Mouse (Mus musculus): ENCODE data around the gene Mad2l2. TPM values are rescaled to one million over a fixed set of nuclear protein-coding genes. Genes with fewer than 3 reads are reported as not detected.

Mad2l2 gene
- polyA plus RNA-seq (2012; rRNA removed) = 21.0 and 24.7 TPM in 2 replicates

DNA sequence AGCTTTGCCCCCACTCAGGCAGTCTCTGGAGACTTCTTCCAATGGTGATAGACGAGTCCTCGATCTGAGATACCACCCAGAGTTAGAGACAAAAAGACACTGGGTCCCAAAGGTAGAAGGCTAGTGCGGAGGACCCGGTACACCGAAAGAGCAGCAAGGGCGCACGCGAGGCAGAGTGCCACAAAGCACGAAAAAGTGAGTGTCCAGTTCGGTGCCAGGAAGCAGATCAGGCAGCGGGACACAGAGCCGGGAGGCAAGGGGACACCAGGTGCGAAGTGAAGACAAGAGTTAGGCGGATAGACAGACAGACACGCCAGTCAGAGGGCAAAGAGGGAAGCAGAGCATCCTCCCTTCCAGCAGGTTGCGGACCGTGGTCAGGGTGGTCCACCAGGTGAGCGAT, at the start of gene Mad2l2:
TSS of gene Mad2l2 (plus strand) at position 252 of the 400 bp plus-strand sequence.
- peaks cover 3% of the 10 kb centered on the region; the same call in 1 of the 2 replicates for H3K27me3 ChIP-seq (ENCODE audit: control insufficient read depth, insufficient read depth, low read length)
- H3K27ac ChIP-seq (ENCODE audit: insufficient read depth, low read length) = no peak within 1 kb of the TSS
- WGBS = 6% methylated on average over 18 of the region's 18 CpGs
- no peak for DNase-seq (ENCODE audit: low read depth in 1 of 2, low spot score in 2 of 2)
- H3K4me1 ChIP-seq (ENCODE audit: control insufficient read depth, insufficient read depth, insufficient read length) = no peaks in the 10 kb centered on the region; the same call in 1 of the 2 replicates
- no peak for TF ChIP-seq CTCF (IDR thresholded peaks at IDR 0.05; ENCODE audit: extremely low read depth, insufficient read depth, insufficient read length, insufficient replicate concordance)
- TF ChIP-seq POLR2A (IDR thresholded peaks at IDR 0.05; ENCODE audit: low read depth, low read length) = no peak
- H3K4me3 ChIP-seq (ENCODE audit: extremely low read depth, insufficient read depth, insufficient read length) = no peak within 1 kb of the TSS
- no peaks in the 10 kb centered on the region for H3K36me3 ChIP-seq (ENCODE audit: control insufficient read depth, insufficient read depth, low read length)

DNA sequence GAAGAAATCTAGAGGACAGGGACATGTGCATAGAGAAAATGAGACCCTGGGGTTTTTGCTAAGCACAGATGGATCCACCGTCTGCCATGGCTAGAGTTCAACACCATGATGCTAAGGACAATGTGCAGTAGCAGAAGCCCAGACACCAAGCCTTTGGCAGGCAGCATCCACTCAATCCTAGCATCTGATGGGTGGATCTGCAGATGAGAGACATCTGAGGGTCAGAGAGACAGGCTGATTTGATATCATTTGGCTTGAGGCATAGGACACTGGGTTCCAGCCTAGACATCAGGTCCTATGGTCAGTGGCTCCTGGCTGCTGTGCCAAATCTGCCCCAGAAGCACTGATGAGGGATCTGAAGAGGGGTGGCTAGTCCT, 49.6 kb upstream of the Mad2l2 start:
- no peak for DNase-seq (ENCODE audit: low read depth in 1 of 2, low spot score in 2 of 2)
- Histone ChIP-seq H3K4me3 (ENCODE audit: extremely low read depth, insufficient read depth, insufficient read length) (no peak overlapping the region), H3K4me1 (ENCODE audit: control insufficient read depth, insufficient read depth, insufficient read length) (peaks cover 11% of the 10 kb centered on the region; the same call in 1 of the 2 replicates), H3K36me3 (ENCODE audit: control insufficient read depth, insufficient read depth, low read length) (peaks cover 6% of the 10 kb centered on the region), H3K27me3 (ENCODE audit: control insufficient read depth, insufficient read depth, low read length) (no peaks in the 10 kb centered on the region), H3K27ac (ENCODE audit: insufficient read depth, low read length) (no peak overlapping the region)
- TF ChIP-seq POLR2A (IDR thresholded peaks at IDR 0.05; ENCODE audit: low read depth, low read length) = no peak
- TF ChIP-seq CTCF (IDR thresholded peaks at IDR 0.05; ENCODE audit: extremely low read depth, insufficient read depth, insufficient read length, insufficient replicate concordance) = no peak
- WGBS = 93% methylated on average over 1 of the region's 1 CpGs

DNA sequence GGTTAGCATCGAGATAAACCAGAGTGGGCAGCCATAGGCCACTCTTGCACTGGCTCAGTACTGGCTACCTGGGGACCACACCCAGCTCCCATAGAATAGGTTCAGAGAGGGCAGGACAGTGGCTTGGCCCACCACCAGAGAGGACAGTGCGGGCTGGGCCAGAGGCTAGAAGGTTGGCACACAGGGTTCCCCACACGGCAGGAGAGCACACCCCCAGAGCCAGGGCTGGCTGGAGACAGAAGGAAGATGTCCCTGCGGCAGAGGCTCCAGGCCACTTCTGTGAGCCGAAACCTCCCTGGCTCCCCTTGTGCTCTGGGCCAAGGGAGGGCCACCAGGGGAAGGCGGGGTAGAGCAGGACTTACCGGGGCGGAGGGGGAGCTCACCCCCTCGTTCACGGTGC, 49.0 kb upstream of the Mad2l2 start:
- Histone ChIP-seq H3K36me3 (ENCODE audit: control insufficient read depth, insufficient read depth, low read length) (peaks cover 6% of the 10 kb centered on the region), H3K27ac (ENCODE audit: insufficient read depth, low read length) (no peak overlapping the region), H3K27me3 (ENCODE audit: control insufficient read depth, insufficient read depth, low read length) (no peaks in the 10 kb centered on the region), H3K4me1 (ENCODE audit: control insufficient read depth, insufficient read depth, insufficient read length) (peaks cover 11% of the 10 kb centered on the region; the same call in 1 of the 2 replicates), H3K4me3 (ENCODE audit: extremely low read depth, insufficient read depth, insufficient read length) (no peak overlapping the region)
- DNase-seq (ENCODE audit: low read depth in 1 of 2, low spot score in 2 of 2) = no peak
- no peak for TF ChIP-seq CTCF (IDR thresholded peaks at IDR 0.05; ENCODE audit: extremely low read depth, insufficient read depth, insufficient read length, insufficient replicate concordance)
- TF ChIP-seq POLR2A (IDR thresholded peaks at IDR 0.05; ENCODE audit: low read depth, low read length) = no peak
- 96% methylated on average over 10 of the region's 10 CpGs for WGBS

DNA sequence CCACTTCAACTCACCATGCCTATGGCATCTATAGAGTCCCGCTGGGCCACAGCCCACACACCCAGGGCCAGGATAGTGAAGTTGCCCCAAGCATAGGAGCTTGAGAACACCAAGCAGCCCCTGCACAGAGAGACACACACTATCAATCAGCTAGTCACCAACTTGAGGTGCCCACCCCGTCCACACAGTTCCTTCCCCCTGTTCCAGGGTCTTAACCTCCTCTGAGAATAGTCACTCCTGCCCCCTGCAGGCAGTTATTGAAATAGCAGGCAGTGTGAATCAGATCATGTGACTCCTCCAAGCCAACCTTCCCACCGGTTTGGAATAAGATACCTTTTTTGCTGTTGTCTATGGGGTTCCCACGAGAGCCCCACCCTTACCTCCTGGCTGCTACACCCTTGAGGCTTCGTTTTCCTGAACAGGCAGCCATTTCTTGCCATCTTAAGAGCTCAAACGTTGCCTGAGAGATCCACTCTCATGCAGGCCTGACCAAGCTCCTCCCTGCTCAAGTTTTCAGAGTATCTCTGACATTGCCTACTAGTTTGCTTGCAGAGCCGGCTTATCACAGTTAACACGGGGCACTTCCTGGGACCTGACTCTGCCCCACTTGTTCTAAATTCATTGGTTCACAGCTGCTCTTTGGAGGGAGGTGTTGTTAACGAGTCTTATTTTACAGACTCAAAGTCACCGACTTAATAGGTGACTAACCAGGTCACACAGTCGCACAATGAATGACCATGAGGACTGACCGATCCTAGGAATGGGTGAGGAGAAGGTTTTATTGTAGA, 47.7 kb upstream of the Mad2l2 start:
- WGBS = 43% methylated on average over 12 of the region's 12 CpGs
- H3K4me3 ChIP-seq (ENCODE audit: extremely low read depth, insufficient read depth, insufficient read length) = no peak overlapping the region
- H3K27me3 ChIP-seq (ENCODE audit: control insufficient read depth, insufficient read depth, low read length) = no peaks in the 10 kb centered on the region
- TF ChIP-seq POLR2A (IDR thresholded peaks at IDR 0.05; ENCODE audit: low read depth, low read length) = no peak
- no peak for TF ChIP-seq CTCF (IDR thresholded peaks at IDR 0.05; ENCODE audit: extremely low read depth, insufficient read depth, insufficient read length, insufficient replicate concordance)
- peaks cover 15% of the 10 kb centered on the region; the same call in 1 of the 2 replicates for H3K4me1 ChIP-seq (ENCODE audit: control insufficient read depth, insufficient read depth, insufficient read length)
- peaks cover 6% of the 10 kb centered on the region for H3K36me3 ChIP-seq (ENCODE audit: control insufficient read depth, insufficient read depth, low read length)
- no peak overlapping the region for H3K27ac ChIP-seq (ENCODE audit: insufficient read depth, low read length)
- peak in 1 of 2 experiments; percentile 61 for DNase-seq (ENCODE audit: low read depth in 1 of 2, low spot score in 2 of 2)

DNA sequence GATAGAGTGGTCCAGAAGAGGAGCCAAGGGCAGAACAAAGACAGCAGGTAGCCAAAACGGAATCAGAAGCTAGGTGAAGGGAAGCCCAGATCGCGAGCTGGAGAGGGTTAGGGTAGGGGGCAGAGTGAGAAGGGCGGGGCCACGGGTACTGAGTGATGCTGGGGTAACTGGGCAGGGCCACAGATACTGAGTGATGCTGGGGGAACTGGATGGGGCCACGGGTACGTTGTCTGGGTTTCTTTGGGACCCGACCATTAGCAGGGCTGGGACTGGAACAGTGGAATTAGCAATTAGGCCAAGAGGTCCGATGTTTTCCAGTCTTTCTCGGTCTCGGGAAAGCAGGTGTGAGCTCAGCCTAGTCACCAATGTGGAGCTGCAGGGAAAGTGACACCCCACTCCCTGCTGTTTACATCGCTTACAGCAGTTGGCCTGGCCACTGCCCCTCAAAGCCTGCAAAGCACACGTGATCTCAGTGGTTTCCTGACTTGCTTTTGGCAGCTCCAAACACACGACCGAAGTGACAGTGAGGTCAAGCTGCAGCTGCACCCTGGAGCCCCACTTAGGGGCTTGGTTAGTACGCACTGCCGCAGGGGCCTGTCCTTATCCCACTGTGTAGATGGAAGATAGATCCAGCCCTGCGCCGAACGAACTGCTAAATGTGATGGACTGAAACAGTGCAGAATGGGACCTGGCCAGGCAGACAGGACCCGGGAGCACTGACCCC, 46.8 kb upstream of the Mad2l2 start:
- 25% methylated on average over 21 of the region's 21 CpGs for WGBS
- DNase-seq (ENCODE audit: low read depth in 1 of 2, low spot score in 2 of 2) = peak in 1 of 2 experiments; percentile 44
- Histone ChIP-seq H3K27ac (ENCODE audit: insufficient read depth, low read length) (peak overlapping the region; percentile 3; the same call in 1 of the 2 replicates), H3K36me3 (ENCODE audit: control insufficient read depth, insufficient read depth, low read length) (peaks cover 6% of the 10 kb centered on the region), H3K27me3 (ENCODE audit: control insufficient read depth, insufficient read depth, low read length) (no peaks in the 10 kb centered on the region), H3K4me1 (ENCODE audit: control insufficient read depth, insufficient read depth, insufficient read length) (peaks cover 15% of the 10 kb centered on the region; the same call in 1 of the 2 replicates), H3K4me3 (ENCODE audit: extremely low read depth, insufficient read depth, insufficient read length) (no peak overlapping the region)
- TF ChIP-seq CTCF (IDR thresholded peaks at IDR 0.05; ENCODE audit: extremely low read depth, insufficient read depth, insufficient read length, insufficient replicate concordance) (no peak), POLR2A (IDR thresholded peaks at IDR 0.05; ENCODE audit: low read depth, low read length) (no peak)

DNA sequence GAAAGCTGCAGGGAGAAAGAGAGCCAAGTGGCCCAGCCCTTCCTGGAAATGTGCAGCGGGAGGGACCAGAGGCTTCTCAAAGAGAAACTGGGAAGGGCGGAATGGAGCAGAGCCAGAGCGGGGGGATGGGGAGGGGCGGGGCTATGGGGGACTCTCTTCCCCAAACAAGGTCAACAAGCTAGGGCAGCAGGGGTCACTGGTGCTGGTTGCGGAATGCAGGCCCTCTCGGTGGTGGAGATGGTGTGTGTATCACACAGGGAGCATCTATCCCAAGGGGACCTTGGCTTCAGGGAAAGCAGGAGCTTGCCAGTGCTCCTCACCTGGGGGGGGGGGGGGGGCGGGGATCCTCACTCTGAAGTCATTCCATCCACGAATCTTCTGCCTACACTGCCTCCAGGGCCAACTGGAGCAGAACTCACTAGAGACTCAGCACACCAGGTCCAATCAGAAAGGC, 45.9 kb upstream of the Mad2l2 start:
- Histone ChIP-seq H3K27me3 (ENCODE audit: control insufficient read depth, insufficient read depth, low read length) (no peaks in the 10 kb centered on the region), H3K27ac (ENCODE audit: insufficient read depth, low read length) (no peak overlapping the region), H3K4me3 (ENCODE audit: extremely low read depth, insufficient read depth, insufficient read length) (no peak overlapping the region), H3K4me1 (ENCODE audit: control insufficient read depth, insufficient read depth, insufficient read length) (peaks cover 15% of the 10 kb centered on the region; the same call in 1 of the 2 replicates), H3K36me3 (ENCODE audit: control insufficient read depth, insufficient read depth, low read length) (peaks cover 6% of the 10 kb centered on the region)
- no peak for DNase-seq (ENCODE audit: low read depth in 1 of 2, low spot score in 2 of 2)
- whole genome bisulfite sequencing = 52% methylated on average over 7 of the region's 8 CpGs
- TF ChIP-seq POLR2A (IDR thresholded peaks at IDR 0.05; ENCODE audit: low read depth, low read length) (no peak), CTCF (IDR thresholded peaks at IDR 0.05; ENCODE audit: extremely low read depth, insufficient read depth, insufficient read length, insufficient replicate concordance) (no peak)
